Mouse (Mus musculus): Measurements from ENCODE around the gene Cbr2.
"Not testable (repeated sequence)": the region's sequence is repeated elsewhere in the genome, so short reads cannot be mapped to it uniquely, and the experiment has no call there.

Gene Cbr2

DNA sequence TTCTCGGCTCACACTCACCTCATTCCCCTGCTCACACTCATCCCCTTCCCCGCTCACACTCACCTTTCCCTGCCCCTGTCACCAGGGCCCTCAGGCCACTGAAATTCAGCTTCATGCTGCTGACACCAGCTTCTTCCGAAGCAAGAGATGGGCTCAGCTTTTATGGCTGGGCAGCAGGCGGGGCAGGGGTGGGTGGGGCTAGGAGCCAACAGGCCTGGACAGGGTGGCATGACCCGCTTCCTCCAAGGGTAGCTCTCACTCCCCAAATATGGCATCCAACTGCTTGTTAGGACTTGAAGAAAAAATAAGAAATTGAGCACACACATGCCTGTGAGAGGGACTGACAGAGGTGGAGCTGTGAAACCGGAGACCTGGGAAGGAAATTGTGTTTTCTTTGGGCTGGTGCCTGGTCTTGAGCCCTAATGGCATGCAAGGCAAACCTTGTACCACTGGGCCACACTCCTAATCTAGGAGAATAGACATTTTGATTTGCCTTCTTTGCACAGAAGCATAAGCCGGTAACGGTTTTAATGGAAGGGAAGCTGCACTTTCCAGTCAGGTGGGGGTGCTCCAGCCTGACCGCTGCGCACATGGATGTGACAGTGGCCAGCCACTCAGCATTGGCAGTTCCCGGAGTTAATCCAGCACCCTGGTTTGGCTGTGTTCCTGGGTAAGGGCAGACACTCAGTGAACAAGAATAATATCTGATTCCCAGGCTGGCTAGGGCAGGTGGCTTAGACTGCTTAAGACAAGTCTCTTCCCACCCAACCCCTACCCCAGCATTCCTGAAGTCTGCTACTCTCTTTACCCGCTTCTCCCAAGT lies at the start of gene Cbr2:
Gene Cbr2, minus strand, starts transcription at position 257 of the 823 bp plus-strand sequence.
- no peak for DNase-seq

GRCm38 (mm10) chr11:120781361-120781760 lies 49.4 kb upstream of the Cbr2 start:
- DNase-seq = not testable (repeated sequence)

DNA sequence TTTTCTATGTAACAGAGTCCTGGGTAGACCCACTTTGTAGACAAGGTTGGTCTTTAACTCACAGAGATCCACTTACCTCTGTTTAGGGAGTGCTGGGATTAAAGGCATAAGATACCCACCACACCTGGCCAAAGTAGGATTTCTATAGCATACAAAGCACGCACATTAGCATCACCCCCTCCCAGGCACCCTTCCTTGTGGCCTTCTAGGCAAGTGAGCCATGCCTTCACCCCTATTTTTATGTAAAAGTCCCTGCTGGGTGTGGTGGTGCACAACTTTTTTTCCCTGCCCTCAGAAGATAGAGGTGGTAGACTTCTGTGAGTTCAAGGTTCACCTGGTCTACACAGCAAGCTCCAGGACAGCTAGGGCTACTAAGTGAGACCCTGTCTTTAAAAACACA lies 48.0 kb upstream of the Cbr2 start:
- DNase-seq = no peak

- no peak for DNase-seq
Measured at GRCm38 (mm10) chr11:120777123-120777522, 45.2 kb upstream of the Cbr2 start.

DNA sequence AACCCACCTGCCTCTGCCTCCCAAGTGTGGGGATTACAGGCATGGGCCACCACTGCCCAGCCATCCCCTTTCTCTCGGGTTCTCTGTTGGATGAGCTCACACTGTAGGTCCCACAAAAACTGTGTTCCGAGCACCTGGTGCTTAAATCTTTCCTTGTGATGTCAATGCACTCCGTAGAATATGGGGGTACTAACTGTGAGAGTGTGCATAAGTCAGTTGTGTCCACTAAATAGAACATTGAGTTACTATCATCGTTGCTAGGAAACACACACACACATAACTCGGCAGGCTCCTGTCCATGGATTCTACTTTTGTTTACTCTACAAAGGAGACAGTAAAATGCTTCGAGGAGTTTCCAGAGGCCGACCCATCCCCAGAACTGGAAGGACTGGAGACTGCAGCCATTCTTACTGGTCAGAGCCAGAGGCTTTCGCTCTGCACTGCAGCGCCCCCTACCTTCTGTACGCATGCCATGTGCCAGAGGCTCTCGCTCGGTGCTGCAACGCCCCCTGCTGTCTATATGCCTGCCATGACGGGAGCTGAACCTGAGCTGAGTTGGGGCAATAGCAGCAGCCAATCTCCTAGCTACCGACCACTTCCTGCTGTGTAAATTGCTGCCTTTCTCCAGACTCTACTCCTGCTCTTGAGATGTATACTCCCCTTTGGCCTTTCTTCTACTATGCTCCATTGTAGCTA lies 44.0 kb upstream of the Cbr2 start:
- peak; percentile 91 for DNase-seq

DNA sequence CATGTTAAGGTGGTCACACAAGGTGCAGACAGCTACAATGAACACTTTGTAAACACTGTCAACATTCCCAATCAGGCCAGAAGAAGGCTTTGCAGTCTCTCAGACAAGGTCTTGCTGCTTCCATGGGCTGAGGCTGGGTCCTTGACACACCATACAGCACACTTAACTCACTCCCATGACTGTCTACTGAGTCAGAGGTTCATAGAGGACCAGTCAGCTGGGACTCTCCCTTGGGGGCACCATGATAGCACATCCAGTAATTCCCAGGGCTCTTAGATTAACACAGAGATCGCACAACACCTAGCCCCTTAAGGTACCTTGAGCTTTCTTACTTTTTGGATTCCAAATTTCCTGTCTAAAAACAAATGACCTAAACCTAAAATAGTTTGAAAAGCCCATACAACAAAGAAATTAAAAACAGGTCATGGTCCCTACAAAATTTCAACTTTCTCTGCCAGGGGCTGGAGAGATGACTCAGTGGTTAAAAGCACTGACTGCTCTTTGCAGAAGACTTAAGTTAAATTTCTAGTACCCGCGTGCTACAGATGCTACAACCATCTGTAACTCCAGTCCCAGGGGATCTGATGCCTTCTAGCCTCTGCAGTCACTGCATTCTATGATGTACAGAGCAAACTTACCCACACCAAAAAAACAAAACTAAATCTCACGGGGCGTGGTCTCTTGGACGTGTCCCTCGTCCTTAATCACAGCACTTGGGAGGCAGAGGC lies 41.7 kb upstream of the Cbr2 start:
- DNase-seq = no peak

GRCm38 (mm10) chr11:120772749-120773148 lies 40.8 kb upstream of the Cbr2 start:
- no peak for DNase-seq

DNA sequence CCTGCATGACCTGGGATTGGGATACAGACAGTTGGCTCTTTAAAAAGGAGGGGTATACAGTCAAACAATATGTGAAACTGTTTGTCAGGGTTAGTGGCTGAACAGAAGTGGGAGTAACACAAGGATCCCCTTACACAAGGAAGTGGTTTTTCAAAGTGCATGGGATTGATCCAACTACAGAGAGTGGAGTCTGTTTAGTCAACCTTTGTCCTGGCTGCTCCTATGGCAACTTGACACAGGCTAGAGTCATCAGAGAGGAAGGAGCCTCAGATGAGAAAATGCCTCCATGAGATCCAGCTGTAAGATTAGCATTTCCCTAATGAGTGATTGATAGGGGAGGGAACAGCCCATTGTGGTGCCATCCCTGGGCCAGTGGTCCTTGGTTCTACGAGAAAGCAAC lies 36.3 kb upstream of the Cbr2 start:
- DNase-seq = no peak

DNA sequence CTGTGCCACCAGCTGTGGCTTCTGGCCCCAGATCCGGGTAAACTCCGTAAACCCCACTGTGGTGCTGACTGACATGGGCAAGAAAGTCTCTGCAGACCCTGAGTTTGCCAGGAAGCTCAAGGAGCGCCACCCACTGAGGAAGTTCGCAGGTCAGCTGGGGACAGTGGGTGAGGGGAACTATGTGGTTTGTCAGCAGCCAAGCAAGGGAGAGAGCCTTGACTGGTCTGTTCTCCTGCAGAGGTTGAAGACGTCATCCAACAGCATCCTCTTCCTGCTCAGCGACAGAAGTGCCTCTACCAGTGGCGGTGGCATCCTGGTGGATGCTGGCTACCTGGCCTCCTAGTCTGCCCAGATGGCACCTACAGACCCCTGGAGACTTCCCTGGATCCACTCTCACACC lies 35.1 kb upstream of the Cbr2 start:
- DNase-seq = not testable (repeated sequence)

- DNase-seq = not testable (repeated sequence)
Measured at GRCm38 (mm10) chr11:120763121-120763999, 31.4 kb upstream of the Cbr2 start.

DNA sequence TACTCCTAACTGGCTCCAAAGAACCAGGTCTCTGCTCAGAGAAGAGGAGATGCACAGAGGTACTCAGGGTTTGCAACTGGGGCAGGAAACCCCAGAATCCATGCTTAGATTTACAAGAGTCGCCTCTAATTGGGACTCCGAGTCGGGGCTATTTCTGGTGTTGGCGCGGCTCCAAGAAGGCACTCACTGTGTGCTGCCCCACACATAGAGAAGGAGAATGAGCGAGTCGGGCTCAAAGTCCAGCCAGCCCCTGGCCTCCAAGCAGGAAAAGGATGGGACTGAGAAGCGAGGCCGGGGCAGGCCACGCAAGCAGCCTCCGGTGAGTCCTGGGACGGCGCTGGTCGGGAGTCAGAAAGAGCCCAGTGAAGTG lies 30.7 kb upstream of the Cbr2 start, which contains the start of gene Hmga1b:
Gene Hmga1b, plus strand, starts transcription at position 123 of the 370 bp plus-strand sequence.
- not testable (repeated sequence) for DNase-seq

DNA sequence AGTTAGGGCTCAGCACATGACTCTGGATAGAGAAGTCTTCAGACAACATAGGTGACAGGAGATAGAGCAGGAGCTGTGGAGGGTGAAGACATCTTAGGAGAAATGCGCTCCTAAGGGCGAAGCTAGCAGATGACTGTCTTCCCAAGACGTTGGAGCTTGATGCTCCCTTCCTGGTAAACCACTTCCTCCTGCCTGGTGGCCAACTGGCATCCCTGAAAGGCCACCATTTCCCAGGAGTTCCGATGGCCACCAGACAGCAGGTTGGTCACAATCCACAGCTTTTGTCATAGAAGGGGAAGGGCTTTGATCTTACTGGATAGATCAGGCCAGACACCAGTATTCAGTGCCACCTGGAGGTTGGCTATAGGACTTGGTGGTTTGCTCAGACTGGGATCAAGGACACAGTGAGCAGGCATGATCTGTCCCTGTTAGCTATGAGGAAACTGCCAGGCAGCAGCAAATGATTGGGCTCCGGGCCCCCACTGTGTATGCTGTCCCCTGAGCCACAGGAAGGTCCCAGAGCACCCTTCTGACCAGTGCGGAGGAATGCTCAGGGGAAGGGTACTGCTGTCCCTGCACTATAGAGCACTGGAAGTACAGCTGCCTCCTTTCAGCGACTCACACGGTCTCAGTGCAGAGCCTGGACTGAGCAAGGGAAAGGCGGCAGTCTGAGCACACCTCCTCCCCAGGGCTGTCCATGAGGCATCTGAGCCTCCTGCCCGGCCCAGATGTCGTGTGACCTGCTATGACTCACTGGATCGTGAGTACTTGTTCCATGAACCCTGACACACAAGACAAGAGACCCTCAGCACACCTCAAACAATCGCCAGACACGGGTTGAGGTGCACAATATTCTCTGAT lies 30.1 kb upstream of the Cbr2 start:
- DNase-seq = no peak

- DNase-seq = no peak
Measured at GRCm38 (mm10) chr11:120760236-120760635, 28.3 kb upstream of the Cbr2 start.

GRCm38 (mm10) chr11:120751606-120752005 lies 19.7 kb upstream of the Cbr2 start:
- DNase-seq = no peak

GRCm38 (mm10) chr11:120749430-120749829 lies 17.5 kb upstream of the Cbr2 start:
- DNase-seq = no peak

GRCm38 (mm10) chr11:120747974-120748373 lies 16.1 kb upstream of the Cbr2 start:
- no peak for DNase-seq

DNA sequence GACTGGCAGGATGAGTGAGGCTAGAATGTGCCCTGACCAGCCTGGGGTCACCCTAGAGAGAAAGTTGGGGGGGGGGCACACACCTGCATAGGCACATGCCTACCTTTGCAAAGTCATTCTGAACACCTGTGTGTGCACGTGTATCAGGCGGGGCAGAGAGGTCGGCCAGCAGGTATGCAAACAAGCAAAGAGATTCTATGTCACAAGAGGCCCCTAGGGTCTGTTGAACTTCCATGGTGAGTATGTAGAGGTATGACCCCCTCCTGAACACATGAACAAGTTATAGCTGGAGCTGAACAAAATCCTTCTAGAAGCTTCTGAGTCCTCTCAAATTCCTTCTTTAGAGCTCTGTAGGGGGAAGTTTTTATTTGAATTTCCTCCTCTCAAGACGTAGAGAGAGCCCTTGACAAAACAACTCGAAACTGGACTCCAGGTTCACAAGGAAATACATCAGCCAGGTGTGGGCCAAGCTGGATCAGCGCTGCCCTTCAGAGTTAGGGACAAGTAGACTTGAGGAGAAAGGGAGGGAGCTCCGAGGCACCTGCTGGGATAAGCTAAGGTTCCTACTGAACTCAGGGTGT lies 12.3 kb upstream of the Cbr2 start:
- DNase-seq = no peak

DNA sequence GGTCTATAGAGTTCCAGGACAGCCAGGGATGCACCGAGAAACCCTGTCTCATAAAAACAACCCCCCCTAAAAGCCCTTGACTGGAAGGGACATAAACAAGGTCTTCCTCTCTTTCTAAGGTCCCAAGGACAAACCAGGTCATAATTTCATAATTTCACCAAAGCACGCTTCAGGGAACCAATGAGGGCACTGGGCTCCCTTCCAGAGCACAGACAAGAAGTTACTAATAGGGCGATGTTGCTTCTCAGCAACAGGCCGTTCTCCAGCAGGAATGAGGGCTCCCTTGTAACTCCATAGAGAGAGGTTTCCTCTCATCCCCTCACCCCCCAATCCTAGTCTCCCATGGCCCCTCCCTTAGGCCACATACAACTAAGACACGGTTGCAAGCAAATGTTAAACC lies 9.1 kb upstream of the Cbr2 start:
- no peak for DNase-seq

DNA sequence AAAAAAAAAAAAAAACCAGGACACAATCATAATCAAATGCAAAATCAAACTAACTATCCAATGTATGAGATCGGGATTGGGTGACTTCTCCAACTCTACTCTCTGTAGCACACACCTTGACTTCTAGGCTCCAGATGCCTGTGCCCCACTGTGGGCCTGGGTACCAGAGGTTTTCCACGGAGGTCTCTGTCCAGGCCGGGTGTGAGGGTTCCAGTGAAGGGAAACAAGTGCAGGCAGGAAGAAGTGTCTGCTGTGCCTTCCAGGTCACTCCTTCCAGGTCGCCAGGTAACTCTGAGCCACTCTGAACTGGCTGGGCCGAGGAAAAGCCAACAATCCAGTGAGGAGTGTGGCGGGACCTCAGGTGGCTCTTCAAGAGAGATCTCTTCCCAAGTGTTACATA lies 4.5 kb upstream of the Cbr2 start:
- no peak for DNase-seq

DNA sequence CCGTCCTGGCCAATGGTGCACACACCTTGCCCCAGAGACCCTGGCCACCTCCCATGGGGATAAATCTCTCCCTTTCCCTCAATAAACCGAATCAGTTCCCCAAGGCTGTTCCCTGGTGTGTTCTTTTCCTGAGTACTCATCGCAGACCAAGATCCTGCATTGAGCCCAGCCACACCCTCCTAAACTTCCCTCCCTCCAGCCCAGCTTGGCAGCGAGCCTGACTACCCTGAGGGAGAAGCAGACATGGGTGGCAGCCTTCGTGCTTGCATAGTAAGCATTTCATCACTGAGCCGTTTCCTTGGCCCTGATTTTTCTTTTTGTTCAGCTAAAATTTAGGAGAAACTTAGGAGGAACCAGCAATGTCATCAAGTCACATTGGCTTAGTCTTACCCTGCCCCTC lies 1.6 kb upstream of the Cbr2 start:
- DNase-seq = no peak

DNA sequence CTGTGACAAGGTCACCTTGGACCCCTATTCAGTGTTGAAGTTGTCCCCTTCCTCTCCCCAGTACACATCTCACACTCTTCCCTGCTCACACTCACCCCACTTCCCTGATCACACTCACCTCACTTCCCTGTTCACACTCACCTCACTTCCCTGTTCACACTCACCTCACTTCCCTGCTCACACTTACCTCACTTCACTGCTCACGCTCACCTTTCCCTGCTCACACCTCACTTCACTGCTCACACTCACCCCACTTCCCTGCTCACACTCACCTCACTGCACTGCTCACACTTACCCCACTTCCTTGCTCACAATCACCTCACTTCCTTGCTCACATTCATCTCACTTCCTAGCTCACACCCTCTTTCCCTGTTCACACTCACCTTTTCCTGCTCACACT lies 519 bp downstream of the Cbr2 start:
- DNase-seq = no peak

All from right cerebral cortex, adult 18-20 months (tissue).